Mouse (Mus musculus) left cerebral cortex, postnatal 14 days (tissue): ENCODE data around the gene Vopp1. TPM values are rescaled to one million over a fixed set of nuclear protein-coding genes. Genes with fewer than 3 reads are reported as not detected.
"Not testable (repeated sequence)": the region's sequence is repeated elsewhere in the genome, so short reads cannot be mapped to it uniquely, and the experiment has no call there.

Experiments used
- DNase-seq, 2 experiments: peaks; one replicate each; pipeline ENCODE4 v3.0.0; 2021 to 2022; ENCODE audit warnings: low spot score in 2 of 2, mixed read lengths in 1 of 2
- intact Hi-C: fragments of 180-260 bp; cut with DNase I; formaldehyde crosslinking; loops from one replicate; pipeline ENCODE4 v1.15.1; 2025
- total RNA-seq, 2 experiments: library from RNA; stranded (reverse); gene quantifications; 2 replicates each; pipeline ENCODE4 v1.2.3; 2021

Gene Vopp1
- total RNA-seq, 2 experiments from 2014 or later = 159 to 189 TPM

DNA sequence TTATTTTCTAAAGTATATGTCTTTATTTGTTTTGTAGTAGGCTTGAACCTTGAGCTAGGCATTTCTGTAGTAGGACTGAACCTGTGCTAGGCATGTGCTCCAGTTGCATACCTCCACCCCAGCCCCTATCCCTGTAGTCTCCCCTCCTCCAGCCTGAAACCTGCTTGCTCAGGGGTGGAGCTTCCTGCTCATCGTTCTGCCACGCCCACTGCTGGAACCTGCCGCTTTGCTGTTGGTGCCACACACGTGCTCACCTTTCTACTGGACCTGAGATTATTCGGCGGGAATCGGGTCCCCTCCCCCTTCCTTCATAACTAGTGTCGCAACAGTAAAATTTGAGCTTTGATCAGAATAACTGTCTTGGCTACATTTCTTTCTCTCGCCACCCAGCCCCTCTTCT is 32.1 kb downstream of the Vopp1 start:
- DNase-seq, intact Hi-C loops: not testable (repeated sequence)

- intact Hi-C loops = no loop called here
- DNase-seq = no peak
Measured at GRCm38 (mm10) chr6:57790542-57790941, 34.4 kb downstream of the Vopp1 start.

- intact Hi-C loops = no loop called here
- no peak for DNase-seq
Measured at GRCm38 (mm10) chr6:57787376-57787775, 37.6 kb downstream of the Vopp1 start.

- no peak for DNase-seq
- intact Hi-C loops = no loop called here
Measured at GRCm38 (mm10) chr6:57784251-57784650, 40.7 kb downstream of the Vopp1 start.

- DNase-seq = peak in 1 of 2 experiments; percentile 39
Measured at GRCm38 (mm10) chr6:57782658-57783057, 42.3 kb downstream of the Vopp1 start.

DNA sequence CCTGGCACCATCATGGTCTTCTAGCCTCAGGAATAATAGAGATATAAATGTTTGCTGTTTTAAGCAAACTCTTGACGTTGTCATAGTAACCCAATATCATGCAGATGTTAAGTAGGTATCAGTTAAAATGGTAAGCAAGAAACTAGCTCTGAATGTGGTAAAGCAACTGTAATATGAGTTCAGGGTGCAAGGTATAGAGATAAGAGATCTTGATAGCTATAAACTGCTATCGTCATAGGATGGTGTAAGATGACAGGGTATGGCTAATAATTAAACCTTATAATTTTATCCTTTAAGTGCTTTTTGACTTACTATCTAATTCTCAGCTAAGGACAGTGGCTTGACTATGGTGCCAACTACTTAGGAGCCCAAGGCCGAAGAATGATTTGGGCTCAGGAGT is 44.6 kb downstream of the Vopp1 start:
- intact Hi-C loops = no loop called here
- no peak for DNase-seq

More at GRCm38 (mm10) chr6:57782658-57783057, 42.3 kb downstream of the Vopp1 start:
- intact Hi-C loops = no loop called here

DNA sequence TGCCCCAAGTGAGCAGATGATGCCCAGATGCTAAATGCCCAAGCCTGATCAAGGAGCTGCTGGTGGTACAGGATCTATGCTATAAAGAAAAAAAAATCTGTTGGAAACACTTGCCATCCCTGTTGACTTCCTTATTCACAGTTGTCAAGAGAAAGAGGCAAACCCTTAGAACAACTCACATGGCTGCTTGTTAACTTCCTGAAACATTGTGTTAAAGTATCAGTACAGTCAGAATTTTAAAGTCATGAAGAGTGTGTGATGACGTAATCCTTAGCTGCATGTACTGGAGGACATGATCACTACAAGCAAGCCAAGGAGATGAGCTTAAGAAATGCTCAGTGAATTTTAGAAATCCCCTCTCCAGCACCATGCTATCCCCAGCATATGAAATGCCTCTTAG is 51.2 kb downstream of the Vopp1 start:
- intact Hi-C loops = no loop called here
- DNase-seq = no peak

GRCm38 (mm10) chr6:57770467-57771190 is 54.3 kb downstream of the Vopp1 start:
- DNase-seq = no peak
- intact Hi-C loops = no loop called here

DNA sequence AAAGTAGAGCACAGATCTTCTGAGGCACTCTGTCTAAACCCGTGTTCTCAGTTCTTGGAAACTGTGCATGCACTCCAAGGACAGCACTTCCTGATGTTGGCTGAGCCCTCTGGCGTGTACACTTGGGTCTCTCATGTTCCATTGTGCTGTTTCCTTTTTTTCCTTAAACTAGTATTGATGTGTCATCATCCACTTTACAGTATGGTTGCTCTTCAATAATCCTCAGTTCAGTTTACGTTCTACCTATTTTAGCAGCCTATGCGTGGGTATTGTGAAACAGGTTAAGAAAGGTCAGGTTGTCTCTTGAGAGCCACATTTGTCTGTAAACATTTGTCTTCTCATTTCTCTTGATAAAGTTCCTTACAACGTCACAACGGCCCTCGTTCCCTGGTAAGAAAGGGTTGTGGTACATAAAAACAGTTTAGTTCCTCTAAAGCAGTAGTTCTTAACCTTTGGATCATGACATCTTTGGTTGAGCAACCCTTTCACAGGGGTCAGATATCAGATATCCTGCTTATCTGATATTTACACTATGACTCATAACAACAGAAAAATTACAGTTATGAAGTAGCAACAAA is 55.9 kb downstream of the Vopp1 start:
- intact Hi-C loops = no loop called here
- no peak for DNase-seq

GRCm38 (mm10) chr6:57767112-57767868 is 57.7 kb downstream of the Vopp1 start:
- DNase-seq = no peak
- intact Hi-C loops = no loop called here

DNA sequence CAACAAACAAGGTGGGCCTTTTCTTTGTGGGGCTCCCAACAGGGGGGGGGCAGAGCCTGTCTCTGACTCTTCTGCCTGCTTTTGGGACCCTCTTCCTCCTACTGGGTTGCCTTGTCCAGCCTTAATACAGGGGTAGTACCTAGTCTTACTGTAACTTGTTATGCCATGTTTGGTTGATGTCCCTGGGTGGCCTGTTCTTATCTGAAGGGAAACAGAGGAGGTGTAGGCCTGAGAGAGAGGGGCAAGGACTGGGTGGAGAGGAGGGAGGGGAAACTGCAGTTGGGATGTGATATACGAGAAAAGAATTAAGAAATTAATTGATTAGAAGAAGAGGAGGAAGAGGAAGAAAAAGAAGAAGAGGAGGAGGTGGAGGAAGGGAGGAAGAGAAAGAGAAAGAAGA is 58.7 kb downstream of the Vopp1 start:
- intact Hi-C loops = no loop called here
- DNase-seq = no peak

GRCm38 (mm10) chr6:57765095-57765878 is 59.7 kb downstream of the Vopp1 start:
- intact Hi-C loops = no loop called here
- peak in 1 of 2 experiments; percentile 23 for DNase-seq

DNA sequence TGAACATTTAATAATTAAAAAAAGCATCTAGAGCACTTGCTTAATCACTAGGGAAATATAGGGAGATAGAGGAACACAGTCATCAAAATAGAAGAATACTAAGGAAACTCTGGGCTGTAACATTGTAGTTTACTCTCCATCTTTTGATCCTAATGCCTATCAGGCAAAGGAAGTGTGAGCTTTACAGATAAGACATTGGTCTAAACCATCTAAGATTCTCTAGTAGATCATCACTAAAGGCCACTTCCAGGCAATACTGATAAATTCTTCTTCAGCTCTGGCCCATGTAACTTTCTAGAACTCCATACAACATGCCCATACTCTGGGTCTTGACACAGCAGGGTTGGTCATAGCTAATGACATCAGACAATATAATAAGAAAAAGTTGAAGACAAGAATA is 61.9 kb downstream of the Vopp1 start:
- intact Hi-C loops = no loop called here
- no peak for DNase-seq

GRCm38 (mm10) chr6:57753962-57754759 is 70.8 kb downstream of the Vopp1 start:
- no peak for DNase-seq
- intact Hi-C loops = no loop called here

DNA sequence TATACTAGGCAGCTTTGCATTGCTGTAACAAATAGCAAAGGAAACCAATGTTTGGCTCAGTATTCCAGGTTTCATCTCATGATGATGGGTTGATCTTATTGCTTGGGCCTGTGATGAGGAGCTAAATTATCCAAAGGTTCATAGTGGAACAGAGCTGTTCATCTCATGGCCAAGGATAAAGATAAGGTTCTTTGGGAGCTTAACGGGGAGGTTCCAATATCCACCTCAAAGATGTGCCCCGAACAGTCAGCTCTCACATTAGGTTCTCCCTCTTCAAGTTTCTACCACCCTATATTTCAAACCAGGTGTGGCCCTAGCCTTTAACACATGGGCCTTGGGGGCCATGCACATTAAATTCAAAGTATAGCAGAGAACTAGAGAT is 79.2 kb downstream of the Vopp1 start:
- intact Hi-C loops = no loop called here
- no peak for DNase-seq

- intact Hi-C loops = loop anchor here (5.0 kb wide), 1 partner anchor 112 kb away; no protein-coding TSS in a partner anchor
- DNase-seq = no peak
Measured at GRCm38 (mm10) chr6:57744974-57745747, 79.8 kb downstream of the Vopp1 start.

DNA sequence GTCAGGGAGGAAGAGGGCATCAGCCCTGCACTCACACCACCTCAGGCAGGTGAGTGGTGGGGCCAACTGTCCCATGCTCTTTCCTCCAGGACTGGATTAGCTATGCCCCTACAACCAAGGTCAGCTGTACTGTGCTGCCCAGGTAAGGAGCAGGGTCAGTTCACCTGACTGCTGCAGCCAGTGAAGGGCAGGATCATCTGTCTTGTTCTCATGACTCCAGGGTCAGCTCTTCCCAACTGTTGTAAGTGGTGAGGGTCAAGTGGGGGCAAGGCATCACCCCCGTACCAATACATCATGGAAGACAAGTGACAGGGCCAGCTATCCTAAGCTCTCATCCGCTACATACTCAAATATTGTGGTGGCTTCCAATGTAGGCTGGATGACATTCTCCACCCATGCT is 80.8 kb downstream of the Vopp1 start:
- intact Hi-C loops = loop anchor here (5.0 kb wide), 1 partner anchor 113 kb away; no protein-coding TSS in a partner anchor
- no peak for DNase-seq

GRCm38 (mm10) chr6:57743333-57743732 is 81.6 kb downstream of the Vopp1 start:
- no peak for DNase-seq
- intact Hi-C loops = loop anchor here (5.0 kb wide), 1 partner anchor 114 kb away; no protein-coding TSS in a partner anchor
